Mouse (Mus musculus) cerebellum, adult 8-10 months (tissue): ENCODE results near the gene Pdss1.

Source experiments
- DNase-seq: peaks from one replicate; pipeline ENCODE4 v3.0.0; 2022

Pdss1 gene

GRCm38 (mm10) chr2:22962242-22962641, 66.9 kb downstream of the Pdss1 start:
- no peak for DNase-seq

GRCm38 (mm10) chr2:22962970-22963369, 67.6 kb downstream of the Pdss1 start:
- DNase-seq = no peak

GRCm38 (mm10) chr2:22977387-22977973, 82.2 kb downstream of the Pdss1 start:
- DNase-seq = peak; percentile 56

GRCm38 (mm10) chr2:22985973-22986657, 90.8 kb downstream of the Pdss1 start:
- no peak for DNase-seq
